Mouse (Mus musculus) intestine, embryonic 14.5 days (tissue): Measurements from ENCODE around the gene Rnf113a2. TPM values are rescaled to one million over a fixed set of nuclear protein-coding genes. Genes with fewer than 3 reads are reported as not detected.

Source experiments
- ATAC-seq: fragments of 200-750 bp; cut with Nextera tagmentation; replicated peaks from 2 replicates; pipeline ENCODE4 v1.8.0; 2017; ENCODE audit warnings: low read depth, moderate number of reproducible peaks, moderate TSS enrichment, moderate library complexity; ENCODE audit not compliant: low FRiP score, low TSS enrichment
- DNase-seq: peaks from one replicate; pipeline ENCODE4 v3.0.0-alpha.2; 2018; ENCODE audit warnings: low spot score
- H3K27ac ChIP-seq: fragments of 300-500 bp; sonication (generic); 2 replicates; pipeline ENCODE4 v1.5.1; 2014; ENCODE audit warnings: low read depth, mild to moderate bottlenecking, control low read depth
- H3K27me3 ChIP-seq: fragments of 300-500 bp; sonication (generic); replicated peaks from 2 replicates; pipeline ENCODE4 v1.6.1; 2014; ENCODE audit warnings: low read length, control low read depth; ENCODE audit not compliant: control insufficient read depth, insufficient read depth
- H3K36me3 ChIP-seq: fragments of 300-500 bp; sonication (generic); 2 replicates; pipeline ENCODE4 v1.6.1; 2014; ENCODE audit warnings: low read length, control low read depth; ENCODE audit not compliant: control insufficient read depth, insufficient read depth
- H3K4me1 ChIP-seq: fragments of 300-500 bp; sonication (generic); replicated peaks from 2 replicates; pipeline ENCODE4 v1.6.1; 2014; ENCODE audit warnings: low read length, control low read depth, mixed read lengths; ENCODE audit not compliant: control insufficient read depth, insufficient read depth
- H3K4me2 ChIP-seq: fragments of 300-500 bp; sonication (generic); 2 replicates; pipeline ENCODE4 v1.6.1; 2014; ENCODE audit warnings: low read length
- H3K4me3 ChIP-seq: fragments of 300-500 bp; sonication (generic); 2 replicates; pipeline ENCODE4 v1.5.1; 2014; ENCODE audit warnings: low read depth, low read length, control low read depth, mixed read lengths
- H3K9ac ChIP-seq: fragments of 300-500 bp; sonication (generic); 2 replicates; pipeline ENCODE4 v1.6.1; 2014; ENCODE audit warnings: mild to moderate bottlenecking, low read length
- H3K9me3 ChIP-seq: fragments of 300-500 bp; sonication (generic); 2 replicates; pipeline ENCODE4 v1.6.1; 2016; ENCODE audit warnings: low read length, control low read depth; ENCODE audit not compliant: control insufficient read depth
- WGBS: fragments of 180-500 bp; shearing (Covaris S2); extraction: QIAGEN DNeasy Blood & Tissue Kit; methylation state at CpG from one replicate; pipeline ENCODE4 v1.1.7; 2014; 5-methylcytosine and 5-hydroxymethylcytosine counted together
- polyA plus RNA-seq: library from polyadenylated mRNA; unstranded; fragments of >200 nt; fragmentation: Nextera tagmentation; extraction: Ambion mirVana; gene quantifications from 2 replicates; pipeline ENCODE4 v1.2.1, GENCODE M21; 2014

Rnf113a2 gene
- polyA plus RNA-seq, 1 experiment from 2014 or later: 21.4 TPM

DNA sequence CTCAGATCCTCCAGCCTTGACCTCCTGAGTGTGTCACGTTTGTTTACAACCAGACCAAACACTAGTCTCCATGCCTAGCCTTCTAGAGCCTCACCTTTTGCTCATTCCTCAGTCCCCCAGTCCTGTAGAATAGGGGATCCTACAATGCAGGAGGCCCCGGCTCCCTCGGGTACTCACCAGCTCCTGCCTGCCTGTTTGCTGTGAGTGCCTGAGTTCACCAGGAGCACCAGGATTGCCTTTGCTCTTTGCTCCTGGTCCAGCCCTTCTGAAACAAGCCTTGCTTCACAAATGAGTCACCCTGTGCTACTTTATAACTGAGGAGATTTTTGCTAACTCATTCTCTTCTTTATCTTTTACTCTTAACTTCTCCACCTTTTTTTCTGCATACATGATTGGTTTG, 16.3 kb upstream of the Rnf113a2 start:
- peak overlapping the region; percentile 40 for H3K27ac ChIP-seq
- no peak overlapping the region for H3K9ac ChIP-seq
- H3K4me3 ChIP-seq: no peak overlapping the region
- H3K9me3 ChIP-seq: no peaks in the 10 kb centered on the region
- no peaks in the 10 kb centered on the region for H3K36me3 ChIP-seq
- WGBS: 18% methylated on average over 3 of the region's 3 CpGs
- ATAC-seq (no peak), DNase-seq (peak; percentile 55)
- no peak overlapping the region for H3K4me2 ChIP-seq
- 0 out of 2 replicates have a peak, but pooled peaks cover 3% of the 10 kb centered on the region for H3K4me1 ChIP-seq
- no peaks in the 10 kb centered on the region for H3K27me3 ChIP-seq

DNA sequence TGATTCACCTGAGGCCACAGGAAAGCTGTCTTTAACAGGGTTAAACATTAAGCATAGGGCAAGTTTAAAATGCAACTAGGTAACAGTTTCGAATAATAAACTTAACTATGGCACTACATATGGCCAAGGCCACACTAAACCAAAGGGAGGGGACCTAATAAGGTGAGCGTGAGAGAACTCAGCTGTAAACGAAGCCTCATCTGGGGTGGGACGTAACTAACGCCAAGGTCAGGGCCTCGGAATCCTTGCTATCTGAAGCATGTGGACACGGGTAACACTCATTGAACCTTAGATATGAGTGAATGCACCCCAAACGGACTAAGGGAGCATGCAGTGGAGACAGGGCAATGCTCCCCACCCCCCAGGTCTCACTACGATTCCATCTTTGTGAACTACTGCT, 14.1 kb upstream of the Rnf113a2 start:
- Histone ChIP-seq H3K27me3 (no peaks in the 10 kb centered on the region), H3K36me3 (no peaks in the 10 kb centered on the region), H3K4me3 (no peak overlapping the region), H3K9me3 (no peaks in the 10 kb centered on the region), H3K4me1 (0 out of 2 replicates have a peak, but pooled peaks cover 7% of the 10 kb centered on the region), H3K9ac (peak overlapping the region; percentile 10; the same call in 1 of the 2 replicates), H3K27ac (peak overlapping the region; percentile 22; the same call in 1 of the 2 replicates), H3K4me2 (no peak overlapping the region)
- ATAC-seq (no peak), DNase-seq (peak; percentile 57)
- 52% methylated on average over 9 of the region's 9 CpGs for WGBS

DNA sequence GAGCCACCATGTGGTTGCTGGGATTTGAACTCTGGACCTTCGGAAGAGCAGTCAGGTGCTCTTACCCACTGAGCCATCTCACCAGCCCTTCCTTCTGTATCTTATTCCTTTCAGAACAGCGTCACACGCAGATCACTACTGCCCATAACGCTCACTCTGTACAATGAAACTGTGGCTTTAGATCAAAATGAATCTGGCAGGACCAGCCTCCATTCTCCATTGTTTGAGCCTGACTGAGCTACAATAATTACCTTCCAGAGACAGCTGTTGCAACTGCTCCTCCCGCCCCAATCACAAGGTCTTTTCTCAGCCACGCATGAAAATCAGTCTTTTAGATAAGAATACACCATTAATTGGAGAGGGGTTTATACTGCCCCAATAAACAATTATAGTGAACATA, 12.5 kb upstream of the Rnf113a2 start:
- Histone ChIP-seq H3K27ac (no peak overlapping the region), H3K4me3 (no peak overlapping the region), H3K36me3 (no peaks in the 10 kb centered on the region), H3K27me3 (no peaks in the 10 kb centered on the region), H3K9ac (no peak overlapping the region), H3K4me1 (peaks cover 5% of the 10 kb centered on the region; the same call in 1 of the 2 replicates), H3K9me3 (no peaks in the 10 kb centered on the region), H3K4me2 (no peak overlapping the region)
- WGBS: 82% methylated on average over 6 of the region's 6 CpGs
- DNase-seq: no peak
- no peak for ATAC-seq

DNA sequence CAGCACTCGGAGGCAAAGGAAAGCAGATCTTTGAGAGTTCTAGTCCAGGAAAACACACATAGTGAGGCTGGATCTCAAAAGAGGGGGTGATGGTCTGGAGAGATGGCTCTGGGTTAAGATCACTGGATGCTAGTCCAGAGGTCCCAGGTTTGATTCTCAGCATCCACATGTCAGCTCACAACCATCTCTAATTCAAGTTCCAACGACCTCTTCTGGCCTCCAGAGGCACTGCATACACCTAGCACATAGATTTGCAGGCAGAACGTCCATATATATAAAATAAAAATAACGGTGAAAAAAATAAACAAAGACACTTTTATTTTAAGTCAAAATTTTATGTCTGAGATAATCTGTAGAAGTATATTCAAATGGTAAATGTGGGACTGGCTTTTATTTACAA, 9.7 kb upstream of the Rnf113a2 start:
- no peak for DNase-seq
- no peak for ATAC-seq
- Histone ChIP-seq H3K4me1 (peaks cover 5% of the 10 kb centered on the region; the same call in 1 of the 2 replicates), H3K9ac (no peak overlapping the region), H3K36me3 (no peaks in the 10 kb centered on the region), H3K27ac (no peak overlapping the region), H3K9me3 (no peaks in the 10 kb centered on the region), H3K4me2 (no peak overlapping the region), H3K4me3 (no peak overlapping the region), H3K27me3 (no peaks in the 10 kb centered on the region)
- WGBS: 58% methylated on average over 4 of the region's 4 CpGs

DNA sequence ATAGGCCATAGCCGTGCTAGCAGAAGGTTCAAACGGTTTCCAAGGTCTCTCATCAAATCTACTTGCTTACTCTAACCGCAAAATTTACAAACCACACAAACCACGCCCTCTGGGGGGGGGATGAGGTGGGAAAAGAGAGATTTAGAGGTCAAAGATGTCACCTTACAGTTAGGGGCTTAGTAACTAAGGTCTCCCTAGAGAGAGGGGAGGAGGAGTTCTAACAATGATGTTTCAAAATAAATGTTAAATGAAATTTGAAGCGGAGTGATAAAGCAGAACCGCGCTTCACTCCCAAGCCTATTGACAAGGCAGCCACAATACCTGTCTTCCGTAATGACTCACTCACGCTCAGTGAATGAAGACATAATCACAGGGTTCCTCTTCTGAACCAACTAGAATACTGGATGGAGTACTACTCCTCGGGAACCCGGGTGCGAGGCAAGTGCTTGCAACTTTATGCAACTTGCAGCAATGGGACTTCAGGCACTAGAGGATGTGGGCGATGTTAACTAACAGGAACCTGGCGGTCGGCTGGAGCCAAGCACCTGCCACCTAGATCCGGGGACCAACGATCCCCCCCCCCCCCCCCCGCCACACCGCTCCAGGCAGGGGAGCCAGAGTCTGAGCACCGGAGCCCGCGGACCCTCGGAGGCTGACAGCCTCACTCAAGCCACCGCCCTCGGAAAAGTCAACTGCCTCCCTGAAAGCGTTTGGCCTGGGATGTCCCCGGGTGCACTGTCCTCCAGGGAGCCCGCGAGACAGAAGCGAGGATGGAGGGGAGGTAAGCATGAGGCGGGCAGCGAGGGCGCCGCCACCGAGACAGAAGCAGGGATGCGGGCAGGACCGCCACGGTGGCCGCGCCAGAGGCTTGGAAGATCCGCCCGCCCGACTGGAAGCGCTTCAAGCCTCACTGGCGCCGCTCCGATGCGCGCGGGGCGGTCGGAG, 8.8 kb upstream of the Rnf113a2 start:
- DNase-seq: no peak
- H3K4me1 ChIP-seq: peaks cover 5% of the 10 kb centered on the region; the same call in 1 of the 2 replicates
- no peaks in the 10 kb centered on the region for H3K36me3 ChIP-seq
- H3K27me3 ChIP-seq: no peaks in the 10 kb centered on the region
- peak overlapping the region; percentile 65 for H3K4me2 ChIP-seq
- H3K9ac ChIP-seq: peak overlapping the region; percentile 67
- peak; percentile 63 for ATAC-seq
- H3K9me3 ChIP-seq: no peaks in the 10 kb centered on the region
- 2% methylated on average over 52 of the region's 52 CpGs for WGBS
- peak overlapping the region; percentile 59 for H3K27ac ChIP-seq
- peak overlapping the region; percentile 66 for H3K4me3 ChIP-seq

DNA sequence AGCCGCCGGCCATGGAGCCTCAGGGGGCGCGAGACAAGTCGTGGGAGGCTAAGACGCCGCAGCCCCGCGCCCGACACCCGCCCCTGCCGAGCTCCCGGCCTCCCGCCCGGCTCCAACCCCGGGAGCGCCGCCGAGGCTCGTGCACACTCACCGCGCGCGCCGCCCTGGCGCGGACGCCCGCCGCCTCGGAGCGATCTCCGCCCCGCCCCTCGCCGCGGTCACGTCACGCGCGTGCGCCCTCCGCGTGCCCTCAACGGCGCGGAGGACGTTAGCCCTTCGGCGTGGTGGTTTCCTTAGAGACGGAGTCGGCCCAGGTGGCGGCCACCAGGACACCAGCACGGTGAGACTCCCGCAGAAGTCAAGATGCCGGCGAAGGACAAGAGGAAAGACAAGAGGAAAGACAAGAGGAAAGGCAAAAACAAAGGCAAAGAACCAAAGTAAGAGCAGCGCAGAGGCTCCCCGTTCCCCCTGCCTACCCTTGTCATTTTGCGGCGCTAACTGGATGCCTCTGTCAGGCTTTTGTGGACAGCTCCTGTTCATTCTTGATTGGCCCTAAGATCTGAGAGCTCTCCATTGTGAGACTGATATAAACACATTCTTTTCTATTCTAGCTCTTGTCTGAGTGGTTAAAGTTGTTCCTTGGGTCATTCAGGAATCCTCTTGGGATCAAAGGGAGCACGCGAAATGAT, 8.0 kb upstream of the Rnf113a2 start, which contains the start of the genes Entpd5 and Bbof1:
Entpd5 (minus strand) TSS at position 211 of the 689 bp plus-strand sequence.
Bbof1 (plus strand) TSS at position 253 of the 689 bp plus-strand sequence.
- ATAC-seq: peak; percentile 90
- no peaks in the 10 kb centered on the region for H3K36me3 ChIP-seq
- no peaks in the 10 kb centered on the region for H3K27me3 ChIP-seq
- peaks cover 5% of the 10 kb centered on the region; the same call in 1 of the 2 replicates for H3K4me1 ChIP-seq
- WGBS: 1% methylated on average over 61 of the region's 63 CpGs
- H3K4me3 ChIP-seq: peak within 1 kb of the TSS; percentile 66
- H3K9ac ChIP-seq: peak within 1 kb of the TSS; percentile 67
- no peaks in the 10 kb centered on the region for H3K9me3 ChIP-seq
- H3K4me2 ChIP-seq: peak within 1 kb of the TSS; percentile 65
- H3K27ac ChIP-seq: peak within 1 kb of the TSS; percentile 59
- peak; percentile 94 for DNase-seq

DNA sequence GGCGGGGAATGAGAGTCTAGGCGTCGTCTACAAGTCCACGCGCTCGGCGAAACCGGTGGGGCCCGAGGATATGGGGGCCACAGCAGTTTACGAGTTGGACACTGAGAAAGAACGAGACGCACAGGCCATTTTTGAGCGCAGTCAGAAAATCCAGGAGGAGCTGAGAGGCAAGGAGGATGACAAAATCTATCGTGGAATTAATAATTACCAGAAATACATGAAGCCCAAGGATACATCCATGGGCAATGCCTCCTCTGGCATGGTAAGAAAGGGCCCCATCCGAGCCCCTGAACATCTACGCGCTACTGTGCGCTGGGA, 568 bp downstream of the Rnf113a2 start:
- 0 out of 2 replicates have a peak, but pooled peaks have one; percentile 15 for ATAC-seq
- peak overlapping the region; percentile 59 for H3K27ac ChIP-seq

DNA sequence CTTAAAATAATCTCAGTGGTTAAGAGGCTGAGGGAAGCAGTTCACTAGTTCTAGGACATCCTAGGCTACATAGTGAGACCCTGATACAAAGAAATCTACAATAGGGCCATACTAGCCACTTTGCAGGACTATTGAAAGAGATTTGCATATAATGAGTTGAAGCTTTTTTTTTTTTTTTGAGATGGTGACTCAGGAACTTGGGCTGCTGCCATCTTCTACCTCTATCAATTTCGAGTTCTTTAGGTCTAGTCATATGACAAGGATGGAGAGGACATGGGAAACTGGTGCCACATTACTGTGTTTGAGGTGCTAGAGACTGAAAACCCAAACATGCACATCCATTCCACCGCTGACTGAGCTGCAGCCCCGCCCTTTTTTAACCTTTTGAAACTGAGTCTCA, 7.0 kb downstream of the Rnf113a2 start:
- Histone ChIP-seq H3K4me1 (no peaks in the 10 kb centered on the region), H3K4me3 (no peak overlapping the region), H3K9me3 (no peaks in the 10 kb centered on the region), H3K27me3 (no peaks in the 10 kb centered on the region), H3K36me3 (no peaks in the 10 kb centered on the region), H3K9ac (no peak overlapping the region), H3K27ac (no peak overlapping the region), H3K4me2 (no peak overlapping the region)
- no peak for ATAC-seq
- DNase-seq: no peak
- 67% methylated on average over 3 of the region's 3 CpGs for WGBS

More for the DNA sequence above, 568 bp downstream of the Rnf113a2 start:
- Histone ChIP-seq H3K36me3 (no peaks in the 10 kb centered on the region), H3K27me3 (no peaks in the 10 kb centered on the region), H3K4me1 (0 out of 2 replicates have a peak, but pooled peaks cover 3% of the 10 kb centered on the region), H3K9ac (peak overlapping the region; percentile 68), H3K4me3 (peak overlapping the region; percentile 59), H3K9me3 (peaks cover 2% of the 10 kb centered on the region; the same call in 1 of the 2 replicates), H3K4me2 (peak overlapping the region; percentile 80)
- DNase-seq: no peak
- 37% methylated on average over 18 of the region's 18 CpGs for WGBS
